Mouse (Mus musculus) embryonic fibroblast, embryonic 13.5 days (primary cell): ENCODE results near the gene Stpg1.

Experiments used
- CTCF ChIP-seq: IDR thresholded peaks from 2 replicates; pipeline ENCODE4 v1.5.1; 2011; ENCODE audit warnings: mild to moderate bottlenecking, control low read depth, low read length, moderate library complexity, borderline replicate concordance; ENCODE audit not compliant: insufficient read depth
- POLR2A ChIP-seq: IDR thresholded peaks from 2 replicates; pipeline ENCODE4 v1.6.1; 2011; ENCODE audit warnings: low read depth, mild to moderate bottlenecking, control low read depth, low read length, moderate library complexity

GRCm38 (mm10) chr4:135535021-135535420 lies 40.4 kb downstream of the Stpg1 start:
- no peak for TF ChIP-seq POLR2A
- TF ChIP-seq CTCF = no peak
